Mouse (Mus musculus) liver, adult 2 months (tissue): Measurements from ENCODE around the gene Fam187a.

ENCODE experiments used
- CTCF ChIP-seq: fragments of 200-500 bp; IDR thresholded peaks from 2 replicates; pipeline ENCODE4 v1.5.1; 2011; ENCODE audit warnings: low read depth, low read length, control low read depth
- POLR2A ChIP-seq: fragments of 200-500 bp; IDR thresholded peaks from 2 replicates; pipeline ENCODE4 v1.6.1; 2011; ENCODE audit warnings: low read length, control low read depth; ENCODE audit not compliant: insufficient read depth; ENCODE audit errors: extremely low read depth

GRCm38 (mm10) chr11:102918077-102918476 is 33.1 kb downstream of the Fam187a start:
- no peak for TF ChIP-seq CTCF
- no peak for TF ChIP-seq POLR2A
